Mouse (Mus musculus) adrenal gland, adult 10 weeks (tissue): ENCODE measurements around the gene Frmpd1. TPM values are rescaled to one million over a fixed set of nuclear protein-coding genes. Genes with fewer than 3 reads are reported as not detected.

Source experiments
- polyA plus RNA-seq: library from polyadenylated mRNA; stranded (reverse); fragments of 350-450 nt; fragmentation: Illumina TruSeq; extraction: RNeasy Lipid Tissue Mini Kit (QIAGEN cat#74804); gene quantifications from one replicate; pipeline ENCODE4 v1.2.3, GENCODE M21; 2014; ENCODE audit warnings: low read depth, low replicate concordance

Gene Frmpd1
- 1.1 TPM for polyA plus RNA-seq

GRCm38 (mm10) chr4:45184521-45185330, at the start of gene Frmpd1:
Gene Frmpd1 (plus strand): TSS chr4:45184875.

DNA sequence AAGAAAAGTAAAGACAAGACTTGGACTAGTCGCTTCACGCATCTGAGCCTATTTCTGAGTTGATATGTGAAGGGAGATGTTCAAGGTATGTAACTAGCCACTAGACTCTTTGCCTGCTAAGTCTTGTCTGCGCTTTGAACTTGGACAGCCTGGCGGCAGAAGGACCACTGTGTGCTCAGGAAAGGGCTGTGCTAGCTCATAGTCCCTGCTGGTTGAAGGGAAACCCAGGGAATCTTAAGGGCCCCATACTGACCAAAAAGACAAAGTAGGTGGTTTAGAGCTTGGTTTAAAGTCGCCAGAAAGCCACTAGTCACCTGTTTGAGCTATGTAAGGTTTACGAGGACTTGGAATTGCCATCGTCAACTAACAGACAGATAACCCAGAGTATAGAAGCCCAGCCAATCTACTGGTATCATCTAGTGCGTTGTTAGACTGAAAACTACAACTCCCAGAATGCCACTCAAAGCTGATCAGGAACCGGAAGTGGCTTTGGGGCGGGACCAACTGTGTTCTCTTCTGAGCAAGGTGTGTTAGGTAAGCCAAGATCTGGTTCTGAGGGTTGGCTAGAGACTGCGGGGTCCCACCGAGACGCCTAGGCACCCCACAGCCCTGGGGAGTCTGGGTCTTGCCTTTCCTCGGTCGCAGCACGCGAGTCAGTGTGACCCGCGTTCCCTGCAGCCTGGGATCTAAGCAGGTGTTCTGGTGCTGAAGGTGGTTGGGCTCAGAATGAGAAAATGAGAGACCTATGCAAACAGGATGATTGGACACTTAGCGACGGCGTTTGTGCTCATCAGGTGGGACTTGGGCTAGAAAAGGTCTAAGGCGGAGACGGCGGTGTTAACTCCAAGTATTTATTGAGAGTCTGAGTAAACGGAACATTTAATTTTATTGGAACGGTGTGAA, 112.2 kb downstream of the Frmpd1 start, which contains the start of gene Trmt10b:
Trmt10b (plus strand) TSS at position 466 of the 903 bp plus-strand sequence.

Other genes starting within 250 kb of the Frmpd1 start
- 8.4 TPM for gene Grhpr, start 203.5 kb upstream of the Frmpd1 start, polyA plus RNA-seq
- gene Zbtb5, start 172.5 kb upstream of the Frmpd1 start, polyA plus RNA-seq = 7.6 TPM
- gene Polr1e, start 166.3 kb upstream of the Frmpd1 start, polyA plus RNA-seq = 17.4 TPM
- 5.1 TPM for gene Fbxo10, start 100.3 kb upstream of the Frmpd1 start, polyA plus RNA-seq
- 73.7 TPM for gene Tomm5, start 76.8 kb upstream of the Frmpd1 start, polyA plus RNA-seq
- 12.7 TPM for gene Trmt10b, start 112.3 kb downstream of the Frmpd1 start, polyA plus RNA-seq
- 39.5 TPM for gene Dcaf10, start 157.2 kb downstream of the Frmpd1 start, polyA plus RNA-seq
- 67.8 TPM for gene Exosc3, start 157.9 kb downstream of the Frmpd1 start, polyA plus RNA-seq
- gene Slc25a51, start 223.9 kb downstream of the Frmpd1 start, polyA plus RNA-seq = 135 TPM